Mouse (Mus musculus) ovary, postnatal 36 days (tissue): ENCODE measurements around the gene Siah2.

Experiments
- DNase-seq: peaks from one replicate; pipeline ENCODE4 v3.0.0; 2022; ENCODE audit warnings: low spot score, mixed read lengths

The Siah2 gene

GRCm38 (mm10) chr3:58695044-58695443, 2.8 kb upstream of the Siah2 start:
- DNase-seq = no peak

GRCm38 (mm10) chr3:58693331-58693730, 1.1 kb upstream of the Siah2 start:
- DNase-seq = no peak

DNA sequence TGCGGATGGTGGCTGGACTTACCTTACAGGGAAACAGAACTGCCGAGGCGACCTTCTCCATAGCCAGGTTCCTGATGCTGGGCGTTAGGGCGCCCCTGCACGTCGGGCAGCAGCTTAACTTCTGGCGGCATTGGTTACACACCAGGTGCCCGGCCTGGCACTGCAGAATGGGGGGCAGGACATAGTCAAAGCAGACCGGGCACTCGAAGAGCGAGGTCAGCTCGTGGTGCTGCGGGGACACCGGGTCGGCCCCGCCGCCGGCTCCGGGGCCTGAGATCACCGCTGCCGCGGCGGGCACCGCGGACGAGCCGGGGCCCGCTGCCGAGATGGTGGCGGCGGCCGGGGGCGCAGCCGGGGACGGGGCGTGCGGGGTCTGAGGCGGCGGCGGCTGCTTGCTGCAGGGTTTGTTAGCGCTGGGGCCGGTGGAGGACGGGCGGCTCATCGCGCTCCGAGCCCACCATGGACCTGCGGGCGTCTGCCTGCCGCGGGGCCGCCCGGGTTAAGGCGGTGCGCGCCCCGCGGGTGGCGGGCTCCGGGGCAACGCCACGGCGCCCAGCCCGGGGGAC, 743 bp downstream of the Siah2 start:
- DNase-seq = peak; percentile 35

DNA sequence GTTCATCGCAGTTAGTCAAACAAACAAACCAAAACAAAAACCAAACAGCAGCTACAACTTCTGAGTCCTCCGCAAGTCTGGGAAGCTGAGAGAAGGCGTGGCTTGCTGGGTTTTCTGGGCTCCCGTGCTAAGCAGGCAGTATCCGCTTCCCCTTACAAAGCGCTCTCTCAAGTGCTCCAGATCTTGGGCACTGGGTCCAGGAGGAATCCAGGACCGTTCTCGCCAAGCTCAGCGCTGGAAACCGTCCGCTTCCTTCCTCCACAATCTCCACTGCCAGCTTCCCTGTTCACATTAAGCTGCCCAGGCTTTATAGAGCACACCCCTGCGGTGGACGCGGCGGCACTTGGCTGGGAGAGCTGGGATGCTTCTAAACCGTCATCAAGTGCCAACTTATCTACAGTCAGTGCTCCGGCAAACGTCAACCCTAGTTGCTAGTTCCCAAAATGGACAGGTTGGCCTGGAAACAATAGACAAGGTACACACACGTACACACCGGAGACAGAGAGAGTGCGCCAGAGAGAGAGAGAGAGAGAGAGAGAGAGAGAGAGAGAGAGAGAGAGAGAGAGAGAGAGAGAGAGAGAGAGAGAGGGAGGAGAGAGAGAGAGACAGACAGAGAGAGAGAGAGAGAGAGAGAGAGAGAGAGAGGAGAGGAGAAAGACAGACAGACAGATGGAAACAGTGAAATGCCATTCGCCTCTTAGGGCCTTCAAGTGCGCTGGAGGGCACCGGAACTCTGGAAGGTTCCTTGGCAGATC, 1.4 kb downstream of the Siah2 start:
- peak; percentile 57 for DNase-seq

DNA sequence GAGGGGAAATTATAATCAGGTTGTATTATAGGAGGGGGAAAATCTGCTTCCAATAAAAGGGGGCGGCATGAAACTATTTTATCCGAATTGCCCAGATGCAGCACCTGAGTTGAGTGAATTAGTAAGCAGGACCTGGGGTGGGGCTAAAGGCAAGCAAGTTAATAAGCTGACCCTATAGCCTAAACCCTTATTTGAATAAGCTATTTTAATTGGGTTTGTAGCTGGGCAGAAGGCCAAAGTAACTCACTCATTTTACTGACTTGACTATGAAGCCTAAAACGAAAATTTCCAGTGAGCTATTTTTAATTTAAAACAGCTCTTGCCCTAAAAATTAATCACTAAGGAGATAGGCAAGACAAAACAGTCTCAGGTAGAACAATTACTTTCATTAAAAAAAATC, 2.5 kb downstream of the Siah2 start:
- no peak for DNase-seq

- DNase-seq = no peak
Measured at GRCm38 (mm10) chr3:58689105-58689504, 3.1 kb downstream of the Siah2 start.

- DNase-seq = no peak
Measured at GRCm38 (mm10) chr3:58688551-58688950, 3.6 kb downstream of the Siah2 start.

DNA sequence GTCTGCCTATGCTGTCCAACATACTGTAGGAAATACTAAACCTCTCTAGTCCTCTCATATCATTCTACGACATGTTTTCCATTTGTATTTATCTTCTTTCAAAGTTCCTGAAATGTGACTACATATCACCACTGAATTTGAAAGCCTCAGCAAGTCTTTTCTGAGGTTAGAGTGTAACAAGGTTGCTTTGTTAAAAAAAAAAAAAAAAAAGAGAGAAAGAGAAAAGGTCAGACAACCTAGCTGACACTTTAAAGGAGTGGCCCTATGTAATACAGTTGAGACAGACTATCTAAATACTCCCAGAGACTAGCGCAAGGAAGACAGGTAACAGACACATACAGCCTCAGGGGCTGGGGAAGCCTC, 5.3 kb downstream of the Siah2 start:
- DNase-seq = no peak

GRCm38 (mm10) chr3:58686206-58686921, 5.8 kb downstream of the Siah2 start:
- no peak for DNase-seq

DNA sequence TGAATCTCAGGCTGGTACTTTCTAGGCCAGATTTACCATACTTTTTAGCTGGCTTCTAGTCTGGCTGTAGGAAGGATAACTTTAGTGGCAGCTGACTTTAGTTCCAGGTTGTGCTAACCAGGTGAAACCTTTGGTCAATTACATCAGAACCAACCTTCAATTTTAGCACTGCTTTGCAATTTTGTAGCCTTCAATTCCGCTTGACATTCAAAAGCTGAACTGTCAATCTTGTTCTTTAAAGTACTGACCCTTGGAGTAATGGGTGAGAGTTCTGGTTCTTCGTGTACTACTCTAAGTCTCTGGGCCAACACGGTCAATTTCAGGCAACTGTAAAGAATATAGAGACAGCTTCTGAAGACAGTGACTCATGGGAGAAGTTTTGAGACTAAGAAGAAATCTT, 6.8 kb downstream of the Siah2 start:
- DNase-seq = no peak

DNA sequence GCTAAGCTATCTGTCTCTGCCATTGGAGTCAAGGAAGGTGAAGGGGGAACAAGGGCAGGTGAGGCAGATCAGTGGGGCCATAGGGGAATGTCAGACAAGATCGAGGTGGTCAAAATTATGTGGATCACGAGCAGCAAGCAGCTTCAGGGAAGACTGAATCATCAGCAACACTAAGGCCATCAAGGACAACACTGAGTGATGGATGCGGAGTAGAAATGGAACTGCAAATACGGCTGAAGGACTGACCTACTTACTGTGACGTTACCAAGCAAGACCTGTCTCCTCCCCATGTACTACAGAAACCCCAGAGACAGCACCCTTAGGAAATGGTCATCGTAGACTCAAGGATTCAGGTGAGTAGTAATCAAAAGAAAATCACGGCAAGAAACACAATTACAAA, 8.9 kb downstream of the Siah2 start:
- DNase-seq = no peak

GRCm38 (mm10) chr3:58682336-58682735, 9.9 kb downstream of the Siah2 start:
- no peak for DNase-seq

GRCm38 (mm10) chr3:58681831-58682230, 10.4 kb downstream of the Siah2 start:
- DNase-seq = no peak

GRCm38 (mm10) chr3:58680943-58681637, 11.1 kb downstream of the Siah2 start:
- DNase-seq = no peak

- no peak for DNase-seq
Measured at GRCm38 (mm10) chr3:58679996-58680395, 12.2 kb downstream of the Siah2 start.

DNA sequence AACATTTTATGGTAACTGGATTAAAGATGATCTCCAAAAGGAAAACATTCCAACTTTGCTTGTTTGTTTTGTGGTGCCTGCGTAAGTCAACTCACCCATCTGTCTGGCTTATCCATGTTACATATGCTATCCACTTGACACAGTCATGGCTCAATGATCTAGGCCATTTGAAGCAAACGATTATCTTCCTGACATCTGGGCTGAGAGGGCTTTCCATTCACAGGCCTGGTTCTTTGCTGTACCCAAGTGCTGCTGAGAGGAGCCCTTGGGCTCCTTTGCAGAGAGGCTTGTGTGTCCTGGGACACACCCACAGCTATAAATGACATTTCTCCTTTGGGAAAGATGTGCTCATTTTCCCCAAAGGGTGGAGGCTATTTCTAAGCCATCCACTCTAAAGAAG, 13.3 kb downstream of the Siah2 start:
- DNase-seq = no peak

DNA sequence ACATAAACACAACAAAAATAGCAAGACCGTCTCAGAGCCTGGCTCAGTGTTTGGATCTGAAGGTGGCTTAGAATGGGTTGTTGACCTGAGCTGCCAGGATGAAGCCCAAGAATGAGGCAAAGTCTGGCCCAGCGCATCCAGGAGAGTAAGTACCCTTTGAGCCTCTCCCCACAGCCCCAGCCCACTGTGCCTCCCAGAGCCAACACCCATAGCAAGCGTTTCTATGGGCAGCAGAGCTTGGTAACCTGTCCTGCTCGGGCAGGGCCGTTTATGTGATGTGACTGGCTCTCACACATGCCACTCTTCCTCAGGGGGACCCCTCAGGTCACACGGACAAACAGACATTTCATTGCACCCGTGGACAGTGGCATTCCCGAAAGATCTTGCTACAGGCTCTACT, 13.8 kb downstream of the Siah2 start:
- DNase-seq = no peak

GRCm38 (mm10) chr3:58677615-58678014, 14.6 kb downstream of the Siah2 start:
- DNase-seq = no peak

DNA sequence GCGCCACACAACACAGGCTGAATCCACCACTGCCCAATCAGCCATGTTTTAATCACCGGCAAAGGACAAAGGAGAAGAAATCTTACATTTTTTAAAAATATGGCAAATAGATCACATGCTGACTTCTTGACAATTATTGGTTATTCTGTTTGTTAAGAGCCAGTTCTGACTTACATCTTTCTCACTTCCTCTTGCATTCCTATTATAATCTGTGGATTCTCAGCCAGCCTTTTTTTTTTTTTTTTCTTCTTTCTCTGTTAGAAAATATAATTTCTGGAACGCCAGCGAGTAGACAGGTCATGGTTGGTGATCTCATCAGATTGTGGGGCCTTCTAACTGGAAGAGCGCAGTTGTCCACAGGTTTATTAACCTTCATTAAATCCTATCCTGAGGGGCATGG, 18.9 kb downstream of the Siah2 start:
- no peak for DNase-seq

DNA sequence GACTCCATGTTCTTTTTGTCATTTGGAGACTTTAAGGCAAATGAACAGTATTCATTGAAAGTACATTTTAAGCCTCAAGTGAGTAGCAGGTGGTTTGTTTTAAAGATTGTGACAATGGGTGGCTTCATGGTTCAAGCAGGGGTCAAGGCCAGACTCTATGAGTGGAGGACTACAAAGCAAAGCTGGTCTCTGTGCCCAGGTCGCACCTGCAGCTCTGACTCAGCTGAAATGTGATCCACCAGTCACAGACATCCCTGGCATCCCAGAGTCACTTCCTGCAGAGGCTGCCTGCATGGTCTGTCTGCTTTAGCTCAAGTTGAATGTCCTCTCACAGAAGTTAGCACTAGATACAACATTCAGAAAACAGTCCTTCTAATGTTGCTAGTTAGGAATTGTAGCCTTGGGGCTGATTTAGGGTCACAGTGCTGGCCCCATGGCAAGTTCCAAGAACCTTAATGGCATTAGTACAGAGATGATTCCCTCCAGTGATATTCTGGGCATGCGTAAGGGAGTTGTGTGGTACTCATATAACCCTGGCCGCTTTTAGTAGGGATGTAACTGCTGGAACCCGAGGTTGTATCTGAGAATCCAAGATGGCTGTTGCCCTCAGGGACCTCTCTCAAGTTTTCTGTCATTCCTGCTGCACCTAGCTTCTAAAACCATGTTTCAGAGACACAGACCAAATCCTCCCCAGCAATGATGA, 19.6 kb downstream of the Siah2 start:
- no peak for DNase-seq

GRCm38 (mm10) chr3:58671616-58672250, 20.5 kb downstream of the Siah2 start:
- no peak for DNase-seq

DNA sequence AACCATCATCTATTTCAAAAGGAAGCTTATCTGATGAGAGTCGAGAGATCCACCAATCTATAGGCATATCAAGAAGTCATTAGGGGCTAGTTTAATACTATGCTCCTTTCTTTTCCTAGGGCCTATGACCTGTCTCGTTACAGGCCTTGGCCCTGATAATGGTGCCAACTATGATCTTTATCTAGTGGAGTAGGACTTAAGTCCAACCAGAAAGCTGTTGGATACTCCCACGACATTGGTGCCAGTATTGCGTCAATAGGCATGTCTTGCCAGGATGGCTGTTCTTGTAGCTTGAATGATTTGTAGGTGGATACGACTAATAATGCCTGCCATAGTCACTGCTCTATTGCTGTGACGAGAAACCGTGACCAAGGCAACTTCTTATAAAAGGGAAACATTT, 28.2 kb downstream of the Siah2 start:
- DNase-seq = no peak
